Mouse (Mus musculus): ENCODE data around the gene Olfr331.

DNA sequence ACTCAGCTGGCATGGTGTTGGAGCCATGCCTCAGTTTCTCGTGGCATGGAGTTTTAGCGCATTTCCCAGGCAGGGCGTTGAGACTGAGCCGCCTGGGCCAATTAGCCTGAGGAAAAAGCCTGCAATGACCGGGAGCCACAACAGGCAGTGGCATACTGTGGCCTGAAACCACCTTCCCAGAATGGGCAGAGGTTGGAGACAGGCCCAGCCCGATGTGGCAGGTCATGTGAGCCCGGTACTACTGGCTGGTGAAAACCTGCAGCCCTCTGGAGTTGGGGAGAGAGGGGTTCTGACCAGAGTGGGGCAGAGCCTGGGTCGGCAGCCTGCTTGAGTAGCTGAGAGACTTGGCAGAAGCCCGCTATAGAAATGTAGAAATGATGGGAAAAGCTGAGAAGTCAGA lies 3.6 kb downstream of the Olfr331 start:
- TF ChIP-seq POLR2A (IDR thresholded peaks at IDR 0.05; ENCODE audit: control insufficient read depth, low read depth, low read length): no peak
- no peak for TF ChIP-seq CTCF (IDR thresholded peaks at IDR 0.05; ENCODE audit: control insufficient read depth, insufficient read depth, insufficient replicate concordance, low read depth, low read length)

Data from testis, adult 2 months (tissue).